Mouse (Mus musculus) adrenal gland, adult 18-20 months (tissue): ENCODE results near the gene Zmat5. TPM values are rescaled to one million over a fixed set of nuclear protein-coding genes. Genes with fewer than 3 reads are reported as not detected.
"Not testable (repeated sequence)": the region's sequence is repeated elsewhere in the genome, so short reads cannot be mapped to it uniquely, and the experiment has no call there.

Experiments
- DNase-seq, 2 experiments: peaks; one replicate each; pipeline ENCODE4 v3.0.0; 2021 to 2022; ENCODE audit warnings: low spot score in 2 of 2
- total RNA-seq, 2 experiments: library from RNA; stranded (reverse); gene quantifications; 1 replicate in 1 of 2; 2 replicates in 1 of 2; pipeline ENCODE4 v1.2.3; 2021

The Zmat5 gene
- total RNA-seq, 2 experiments from 2014 or later, result 44.7 to 46.3 TPM

DNA sequence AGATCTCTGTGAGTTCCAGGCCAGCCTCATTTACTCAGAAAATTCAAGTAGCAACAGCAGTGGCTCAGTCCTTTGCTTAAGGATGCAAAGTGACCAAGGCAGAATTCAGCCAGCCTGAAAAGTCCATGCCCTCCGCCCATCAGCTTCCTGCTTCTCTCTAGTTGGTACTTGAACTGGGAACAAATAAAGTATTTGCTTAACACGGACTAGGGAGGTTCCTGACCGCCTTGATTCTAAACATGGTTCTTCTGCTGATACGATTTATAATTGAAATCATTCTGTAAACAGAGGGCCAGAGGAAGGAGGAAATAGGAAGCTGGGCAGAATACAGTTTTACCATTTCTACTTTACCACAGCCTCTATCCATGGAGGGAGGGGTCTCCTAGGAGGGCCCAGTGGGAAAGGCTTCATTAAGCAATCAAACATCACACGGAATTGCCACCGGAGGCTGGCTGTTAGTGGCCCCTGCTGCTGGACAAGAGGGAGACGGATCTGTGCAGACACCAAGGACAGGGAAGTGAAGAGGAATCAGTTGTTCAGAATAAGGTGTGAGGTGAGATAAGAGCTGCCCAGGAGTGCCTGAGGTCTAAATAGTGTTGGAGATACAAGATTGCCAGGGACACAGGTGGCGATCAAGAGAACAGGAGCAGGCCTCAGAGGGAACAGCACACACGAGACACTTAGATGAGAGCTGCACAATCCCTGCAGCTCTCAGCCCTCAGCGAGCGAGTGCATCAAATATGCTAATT, 15.7 kb upstream of the Zmat5 start:
- DNase-seq, result peak in 1 of 2 experiments; percentile 15

DNA sequence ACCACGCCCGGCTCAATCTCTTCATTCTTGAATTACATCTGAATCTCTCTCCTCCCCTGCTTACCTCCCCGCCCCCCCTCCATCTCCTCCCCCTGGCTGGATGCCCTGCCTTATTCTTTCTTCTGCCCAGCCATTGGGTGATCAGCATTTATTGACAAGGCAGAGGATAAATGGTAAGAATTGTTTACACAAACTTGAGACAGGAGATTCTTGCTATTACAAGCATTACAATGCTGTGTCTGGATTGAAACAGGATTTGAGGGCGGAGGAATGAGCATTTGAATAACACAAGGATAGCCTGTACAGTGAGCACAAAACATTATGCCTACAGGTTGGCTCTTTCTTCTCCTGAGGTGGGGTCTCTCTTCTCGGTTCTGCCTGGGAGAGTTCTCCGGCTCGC, 14.1 kb upstream of the Zmat5 start:
- DNase-seq, result peak in 1 of 2 experiments; percentile 17

DNA sequence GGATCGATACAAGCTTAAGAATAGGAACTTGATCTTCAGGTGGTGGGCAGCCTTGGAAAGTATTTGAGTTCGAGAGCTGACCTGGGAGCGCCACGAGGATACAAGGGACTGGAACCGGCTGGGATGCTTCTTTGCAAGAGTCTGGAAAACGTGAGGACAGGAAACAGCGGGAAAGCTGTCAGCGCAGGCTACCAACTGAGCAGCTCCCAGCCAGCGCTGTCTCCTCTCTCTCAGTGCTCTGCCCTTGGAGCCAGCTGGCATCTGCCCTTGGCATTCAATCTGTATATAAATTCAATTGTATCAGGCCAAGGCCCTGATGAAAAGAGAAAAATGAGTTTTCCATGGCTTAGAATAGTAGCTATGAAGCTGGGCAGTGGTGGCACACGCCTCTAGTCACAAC, 13.3 kb upstream of the Zmat5 start:
- peak in 1 of 2 experiments; percentile 62 for DNase-seq

DNA sequence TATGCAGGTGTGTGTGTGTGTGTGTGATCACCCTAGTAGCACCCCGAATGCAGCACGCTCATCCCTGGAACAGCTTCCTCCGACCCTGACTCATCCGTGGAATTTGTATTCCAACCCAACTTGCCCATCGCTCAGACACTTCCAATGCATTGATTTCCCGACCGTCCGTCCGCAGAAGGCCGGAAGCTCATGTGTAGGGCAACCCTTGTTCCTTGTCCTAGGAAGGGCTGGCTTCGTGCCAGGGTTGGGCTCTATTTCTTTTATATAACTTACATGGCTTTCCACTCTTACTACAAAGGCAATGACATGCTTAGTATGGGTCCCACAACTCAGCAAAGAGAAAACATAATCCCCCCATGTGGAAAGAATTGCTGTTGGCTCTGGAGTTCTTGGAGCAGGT, 12.3 kb upstream of the Zmat5 start:
- DNase-seq, result no peak

DNA sequence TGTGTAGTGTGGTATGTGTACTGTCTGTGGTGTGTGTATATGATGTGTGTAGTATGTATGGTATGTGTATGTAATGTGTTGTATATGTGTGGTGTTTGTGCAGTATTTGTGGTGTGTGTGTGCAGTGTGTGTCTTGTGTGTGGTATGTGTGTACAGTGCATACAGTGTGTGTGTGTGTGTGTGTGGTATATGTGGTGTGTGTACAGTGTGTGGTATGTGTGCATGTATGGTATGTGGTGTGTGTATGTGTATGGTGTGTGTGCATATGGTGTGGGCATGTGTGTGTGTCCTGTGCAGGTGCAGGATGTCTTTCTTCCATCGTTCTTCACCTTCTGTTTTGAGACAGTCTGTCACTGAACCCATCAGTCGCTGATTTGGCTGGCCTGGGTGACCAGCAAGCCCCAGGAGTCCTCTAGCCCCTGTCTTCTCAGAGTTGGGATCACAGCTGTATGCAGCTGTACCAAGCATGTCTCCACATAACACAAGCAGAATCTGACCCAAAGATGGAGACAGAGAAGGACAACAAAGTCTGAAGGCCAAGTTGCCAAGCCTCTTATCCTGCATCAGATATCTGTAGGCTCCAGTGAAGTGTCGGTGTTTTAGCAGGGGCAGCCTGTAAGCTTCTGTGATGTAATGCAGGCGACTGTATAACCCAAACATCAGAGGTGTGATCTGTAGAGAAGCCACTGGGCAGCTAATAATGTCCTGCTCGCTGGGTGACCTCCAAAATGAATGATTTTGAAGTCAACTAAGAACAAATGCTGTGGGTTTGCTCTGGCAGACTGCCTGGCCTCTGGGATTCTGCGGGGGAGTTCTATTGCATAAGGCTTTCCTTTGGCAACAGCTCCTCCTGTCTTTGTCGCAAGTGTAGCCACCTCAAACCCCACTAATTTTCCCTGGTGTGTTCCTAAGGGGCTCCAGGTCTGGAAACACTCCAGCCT, 7.2 kb upstream of the Zmat5 start:
- peak; percentile 67 to 70 for DNase-seq

DNA sequence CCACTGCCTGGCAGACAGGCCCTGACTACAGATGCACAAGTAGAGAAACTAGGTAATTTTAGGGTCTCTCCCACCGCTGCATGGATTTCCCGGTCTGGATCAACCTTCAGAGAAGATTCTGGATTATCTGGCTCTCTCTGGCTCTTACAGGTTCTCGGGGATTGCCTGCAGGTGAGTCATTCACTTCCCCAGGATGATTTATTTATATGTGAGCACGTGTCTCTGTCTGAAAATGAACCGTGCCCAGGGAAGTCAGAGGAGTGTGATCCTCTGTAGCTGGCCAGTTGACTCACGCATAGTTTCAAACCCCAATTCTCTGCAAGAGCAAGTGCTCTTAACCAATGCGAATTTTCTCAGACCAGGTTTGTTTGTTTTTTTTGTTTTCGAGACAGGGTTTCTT, 3.8 kb upstream of the Zmat5 start:
- no peak for DNase-seq

DNA sequence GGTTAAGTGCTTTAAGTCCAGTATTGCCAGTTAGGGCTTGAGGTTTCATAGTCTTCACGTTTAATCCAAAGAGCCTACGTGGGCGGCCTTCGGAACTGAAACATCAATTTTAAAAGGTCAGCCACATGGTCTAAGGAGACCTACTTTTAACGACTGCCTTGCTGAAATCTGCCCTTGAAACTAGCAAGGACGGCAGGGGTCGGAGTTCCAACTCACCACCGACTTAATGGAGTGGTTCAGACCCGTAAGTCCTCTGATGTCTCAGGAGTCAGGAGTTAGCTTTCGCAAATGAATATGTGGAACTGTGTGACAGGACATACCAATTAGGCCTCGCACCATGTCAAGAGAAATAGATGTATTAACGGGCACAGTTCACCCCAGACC, 798 bp upstream of the Zmat5 start:
- no peak for DNase-seq

DNA sequence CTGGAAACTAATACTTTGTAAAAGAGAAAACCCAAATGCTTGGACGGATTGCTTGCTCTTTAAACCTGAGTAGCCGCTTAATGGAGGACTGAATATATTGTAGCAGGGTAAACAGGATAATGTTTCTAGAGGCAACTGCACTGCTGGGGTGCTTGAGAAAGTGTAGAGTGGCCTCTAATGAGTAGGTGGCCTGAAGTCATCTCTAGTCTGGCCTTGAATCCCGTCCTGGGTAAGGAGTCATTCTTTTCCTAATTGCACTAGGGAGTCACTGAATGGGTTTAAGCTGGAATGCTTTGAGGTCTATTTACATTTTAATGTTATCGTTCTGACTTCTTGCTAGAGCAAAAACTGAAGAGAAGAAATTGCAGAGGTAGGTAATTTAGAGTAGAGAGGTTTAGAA, 700 bp downstream of the Zmat5 start:
- DNase-seq, result no peak

DNA sequence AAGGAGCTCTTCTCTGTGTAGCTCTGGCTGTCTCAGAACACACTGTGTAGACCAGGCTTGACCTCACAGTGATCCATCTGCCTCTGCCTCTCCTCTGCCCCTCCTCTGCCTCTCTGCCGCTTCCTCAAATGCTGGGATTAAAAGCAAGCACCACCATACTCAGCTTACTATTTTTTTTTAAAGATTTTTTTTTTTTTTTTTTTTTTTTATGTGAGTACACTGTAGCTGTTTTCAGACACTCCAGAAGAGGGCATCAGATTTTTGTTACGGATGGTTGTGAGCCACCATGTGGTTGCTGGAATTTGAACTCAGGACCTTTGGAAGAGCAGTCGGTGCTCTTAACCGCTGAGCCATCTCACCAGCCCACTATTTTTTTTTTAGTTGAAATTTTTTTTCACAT, 5.7 kb downstream of the Zmat5 start:
- DNase-seq, result not testable (repeated sequence)

DNA sequence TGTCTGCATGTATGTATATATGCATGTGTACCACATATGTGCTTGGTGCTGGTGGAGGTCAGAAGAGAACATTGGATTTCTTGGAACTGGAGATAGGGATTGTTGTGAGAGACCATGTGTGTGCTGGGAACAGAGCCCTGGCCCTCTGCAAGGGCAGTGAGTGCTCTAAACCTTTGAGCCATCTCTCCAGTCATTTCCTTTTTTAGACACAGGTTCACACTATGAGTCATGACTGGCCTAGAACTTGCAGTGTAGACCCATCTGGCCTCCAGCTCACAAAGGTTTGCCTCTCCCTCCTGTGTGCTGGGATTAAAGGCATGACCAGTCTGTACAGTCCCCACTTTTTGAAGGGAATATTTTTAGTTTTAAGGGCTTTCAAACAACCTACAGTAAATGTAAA, 8.3 kb downstream of the Zmat5 start:
- no peak for DNase-seq

DNA sequence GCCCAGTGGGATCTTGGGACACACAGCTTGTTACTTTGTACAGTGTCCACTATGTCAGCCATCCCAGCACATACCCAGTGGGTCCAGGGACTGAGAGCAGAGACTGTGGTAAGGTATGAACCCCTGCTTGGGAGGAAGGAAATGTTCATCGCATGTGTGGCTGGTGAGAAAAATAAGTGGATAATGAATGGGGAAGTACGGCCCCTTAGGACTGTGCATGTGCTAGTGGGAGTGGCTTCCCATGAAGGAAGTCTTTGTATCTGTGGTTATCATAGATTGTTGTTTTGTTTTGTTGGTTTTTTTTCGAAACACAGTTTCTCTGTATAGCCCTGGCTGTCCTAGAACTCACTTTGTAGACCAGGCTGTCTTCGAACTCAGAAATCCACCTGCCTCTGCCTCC, 10.2 kb downstream of the Zmat5 start:
- DNase-seq, result no peak

DNA sequence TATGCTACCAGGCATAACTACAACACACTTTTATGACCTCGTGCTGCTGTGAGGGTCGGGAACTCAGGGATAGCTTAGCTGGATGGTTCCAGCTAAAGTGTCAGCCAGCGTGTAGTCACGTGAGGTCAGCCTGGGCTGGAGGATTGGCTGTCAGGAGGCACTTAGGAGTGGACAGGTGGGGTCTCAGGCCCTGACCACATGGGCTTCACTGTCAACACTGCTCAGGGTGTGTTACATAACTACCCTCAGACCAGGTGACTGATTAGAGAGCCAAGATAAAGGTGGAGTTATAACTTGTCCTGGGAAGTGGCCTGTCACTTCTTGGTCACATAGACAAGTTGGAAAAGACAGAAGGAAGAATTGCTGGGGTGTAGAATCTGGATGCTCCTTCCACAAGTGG, 11.1 kb downstream of the Zmat5 start:
- DNase-seq, result no peak

DNA sequence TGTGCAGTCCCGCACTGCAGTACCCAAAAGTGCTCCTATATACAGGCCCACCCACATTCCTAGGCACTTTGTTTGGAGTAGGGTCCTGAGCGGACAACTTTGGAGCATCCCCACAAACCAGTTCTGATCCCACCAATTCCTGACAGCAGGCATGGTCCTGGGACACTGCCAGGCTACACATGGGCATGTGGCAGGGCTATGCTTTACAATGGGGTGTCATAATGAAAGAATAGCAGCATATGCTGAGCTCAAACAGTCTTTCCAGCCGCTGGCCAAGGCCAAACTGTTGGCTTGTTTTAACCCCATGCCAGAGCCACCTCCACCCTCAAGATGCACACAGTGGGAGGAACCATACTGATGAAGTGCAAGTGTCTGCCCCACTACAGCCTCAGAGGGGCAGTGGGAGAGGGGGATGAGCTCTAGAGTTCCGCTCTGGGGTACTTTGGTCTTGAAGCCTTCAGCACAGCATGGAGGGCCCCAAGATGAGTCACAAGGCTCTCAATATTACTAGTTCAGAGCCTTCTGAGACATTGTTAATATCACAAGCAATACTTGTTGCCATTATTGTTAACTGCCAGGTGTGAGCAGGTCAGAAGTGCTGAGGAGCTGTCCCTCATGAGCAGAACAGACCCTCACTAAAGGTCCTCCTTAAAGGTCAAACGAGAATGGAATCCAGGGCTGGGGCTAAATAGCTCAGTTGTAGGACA, 12.2 kb downstream of the Zmat5 start:
- no peak for DNase-seq

DNA sequence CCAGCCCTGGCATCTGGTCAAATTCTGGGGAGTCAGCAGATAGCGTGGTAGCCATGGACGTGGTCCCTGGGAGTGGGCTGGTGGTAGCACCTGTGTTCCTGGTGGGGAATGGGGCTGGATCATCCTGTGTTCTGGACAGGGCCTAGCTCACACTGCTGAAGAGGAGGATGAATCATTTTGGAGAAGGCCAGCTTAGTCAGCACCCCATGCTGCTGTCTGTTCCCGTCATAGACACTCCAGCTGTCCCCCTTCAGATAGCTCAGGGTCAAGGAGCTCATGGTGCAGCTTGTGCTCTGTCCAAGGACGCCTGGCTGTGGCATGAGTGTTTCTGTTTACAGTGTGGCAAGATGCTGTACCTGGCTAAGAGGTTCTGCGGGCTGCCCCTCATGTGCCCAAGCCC, 14.1 kb downstream of the Zmat5 start:
- peak in 1 of 2 experiments; percentile 35 for DNase-seq

DNA sequence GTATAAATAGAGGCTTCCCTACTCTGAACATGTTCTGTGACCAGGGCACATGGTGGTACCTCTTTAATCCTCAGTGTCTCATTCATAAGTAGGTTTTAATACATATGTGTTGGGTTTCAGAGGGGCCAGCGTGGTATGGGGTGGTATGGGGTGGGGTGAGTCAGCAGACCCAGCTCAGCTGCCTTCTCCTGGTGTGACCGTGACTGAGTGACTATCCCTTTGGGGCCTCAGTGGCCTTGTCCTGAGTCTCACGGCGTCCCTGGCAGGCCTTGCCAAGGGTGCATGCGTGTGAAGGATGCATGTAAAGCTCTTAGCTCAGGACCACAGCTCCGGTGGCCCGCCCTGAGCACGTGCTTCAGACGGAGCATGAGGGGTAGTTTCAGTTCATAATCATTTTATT, 15.5 kb downstream of the Zmat5 start:
- DNase-seq, result peak in 1 of 2 experiments; percentile 46

DNA sequence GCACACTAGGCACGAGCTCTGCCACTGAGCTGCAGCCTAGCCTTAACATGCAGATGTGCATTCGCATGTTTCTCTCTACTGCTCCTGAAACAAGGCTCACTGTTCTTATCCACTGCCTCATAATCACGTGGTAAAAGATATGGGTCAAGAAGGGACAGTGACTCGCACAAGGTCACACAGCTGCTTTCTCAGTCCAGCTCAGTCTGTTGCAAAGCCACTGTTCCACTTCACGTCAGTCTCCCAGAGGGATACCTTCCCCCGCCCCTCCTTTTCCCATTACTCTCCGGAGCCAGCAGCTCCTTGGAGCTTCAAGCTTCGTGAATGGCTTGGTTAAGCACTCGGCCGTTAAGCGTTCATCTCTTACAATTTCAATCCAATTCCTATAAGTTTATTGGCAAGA, 15.9 kb downstream of the Zmat5 start:
- DNase-seq, result no peak

DNA sequence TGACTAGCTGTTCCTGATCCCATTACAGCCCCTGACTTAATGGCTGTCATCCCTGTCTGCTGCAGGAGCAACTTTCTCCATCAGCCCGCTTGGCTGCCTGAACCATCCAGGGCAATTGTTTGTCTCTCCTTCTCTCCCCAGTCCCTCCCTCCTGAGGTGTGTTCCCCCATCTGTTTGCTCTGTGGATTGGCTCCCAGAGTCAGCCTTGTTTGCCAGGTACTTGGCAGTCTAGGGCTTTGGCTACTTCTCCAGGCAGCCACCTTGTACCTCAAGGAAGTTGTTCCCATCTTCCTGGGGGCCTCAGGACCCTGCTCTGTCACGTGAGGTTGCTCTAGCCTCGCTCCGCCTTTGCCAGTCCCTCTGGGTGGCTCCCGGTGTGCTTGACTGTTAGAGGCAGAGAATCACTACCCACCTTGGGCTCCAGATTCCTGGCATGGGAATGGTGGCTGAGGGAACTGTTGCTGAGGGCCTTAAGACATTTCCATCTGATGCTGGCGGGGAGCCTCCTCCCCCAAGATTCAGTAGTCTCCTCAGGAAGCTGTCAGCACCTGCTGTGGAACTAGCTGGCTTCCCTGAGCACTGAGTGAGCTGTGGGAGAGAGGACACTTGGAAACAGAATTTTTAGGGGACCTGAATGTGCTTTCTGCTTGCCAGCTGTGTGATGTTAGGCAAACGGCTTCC, 16.6 kb downstream of the Zmat5 start:
- DNase-seq, result no peak

DNA sequence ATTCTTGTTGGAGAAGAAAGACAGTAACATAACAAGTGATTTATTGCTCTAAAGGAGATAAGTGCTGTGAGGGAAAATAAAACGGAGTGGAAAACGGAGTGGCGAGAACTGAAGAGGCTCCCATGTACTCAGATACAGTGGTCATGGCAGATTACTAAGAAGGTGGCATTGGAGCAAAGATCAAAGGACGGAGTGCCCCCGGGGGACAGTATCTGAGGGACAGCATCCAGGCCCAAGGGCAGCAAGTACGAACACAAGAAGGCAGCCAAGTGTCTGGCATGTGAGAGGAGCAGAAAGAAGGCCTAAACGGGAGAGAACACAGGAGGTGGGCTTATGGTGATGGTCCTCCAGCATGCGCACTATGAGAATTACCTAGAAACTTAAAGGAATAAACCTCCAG, 17.2 kb downstream of the Zmat5 start:
- no peak for DNase-seq

DNA sequence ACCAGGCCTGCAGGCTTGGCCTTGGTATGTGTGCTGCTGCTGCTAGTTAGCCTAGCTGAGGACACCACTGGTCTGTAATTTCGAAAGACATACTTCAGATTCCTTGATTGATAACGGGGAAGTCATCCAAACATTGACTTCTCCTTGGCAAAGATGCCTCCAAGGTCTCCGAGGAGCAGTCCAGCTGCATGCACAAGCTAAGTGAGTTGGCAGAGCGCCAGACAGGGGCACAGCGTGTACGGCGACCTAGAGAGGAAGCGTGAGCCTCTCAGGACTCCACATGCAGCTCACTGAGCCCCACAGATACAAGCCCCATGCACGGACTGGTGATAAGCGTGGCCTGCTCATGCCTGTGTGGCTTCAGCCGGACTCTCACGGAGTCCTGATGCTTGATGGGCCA, 25.1 kb downstream of the Zmat5 start:
- peak; percentile 55 to 70 for DNase-seq

DNA sequence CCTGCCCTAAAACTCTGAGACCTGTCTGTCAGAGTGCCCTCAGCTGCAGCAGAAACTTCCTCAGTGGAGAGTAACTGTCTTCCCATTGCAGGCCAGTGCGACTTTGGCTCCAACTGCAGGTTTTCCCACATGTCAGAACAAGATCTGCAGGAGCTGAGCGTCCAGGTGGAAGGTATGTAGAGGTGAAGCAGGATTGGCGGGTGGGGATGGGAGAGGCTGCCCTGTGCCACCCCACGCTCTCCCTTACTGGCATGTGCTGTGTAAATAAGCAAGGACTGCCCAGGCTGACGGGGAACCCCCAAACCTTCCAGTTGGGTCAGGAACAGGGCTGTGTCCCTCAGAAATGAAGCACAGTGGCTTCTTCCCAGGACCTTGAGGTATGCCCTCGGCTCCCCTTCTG, 25.6 kb downstream of the Zmat5 start:
- no peak for DNase-seq

DNA sequence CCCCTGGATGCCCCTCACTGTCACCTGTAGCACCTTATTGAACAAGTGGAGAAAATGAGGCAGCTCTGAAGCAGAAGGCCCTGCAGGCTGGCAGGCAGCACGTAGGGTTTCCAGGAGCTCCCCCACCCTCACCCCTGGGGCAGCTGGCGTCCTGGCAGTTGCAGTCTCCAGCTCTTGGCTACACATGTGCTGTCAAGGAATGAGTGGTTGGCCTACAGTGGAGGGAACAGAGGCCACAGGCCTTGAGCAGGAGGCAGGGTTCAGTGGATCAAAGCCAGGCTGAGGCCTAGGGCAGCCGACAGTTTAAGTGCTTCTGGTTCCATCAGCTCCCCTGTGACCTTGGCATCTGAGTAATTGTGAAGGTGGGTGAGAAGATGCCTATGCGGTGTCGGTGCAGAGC, 26.4 kb downstream of the Zmat5 start:
- no peak for DNase-seq
